ENCODE assay signal across 16 mouse cellular contexts in the genomic region with DNA sequence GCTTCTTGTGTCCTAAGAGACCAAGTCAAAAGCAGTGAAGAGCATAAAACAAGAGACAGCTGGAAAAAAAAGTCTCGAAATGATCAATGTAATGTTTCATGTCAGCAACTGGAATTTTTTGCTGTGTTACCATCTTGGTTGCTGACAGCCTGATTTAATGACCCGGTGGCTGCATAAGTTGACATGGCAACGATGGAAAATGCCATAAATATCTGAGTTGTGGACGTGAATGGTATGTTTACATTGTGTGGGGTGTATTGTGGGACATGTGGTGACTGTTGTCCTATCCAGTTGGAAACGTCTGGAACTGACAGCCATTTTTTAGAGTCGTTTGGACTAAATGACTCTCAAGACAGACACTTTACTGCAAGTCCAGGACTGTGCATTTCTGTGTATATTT.
"Had no signal": no experiment of that assay in that cellular context is flagged by ENCODE, and none has a peak within 500 bp of the region (broad histone marks: within the 10 kb centered on the region; RNA-seq: fewer than 3 reads in every experiment).

No protein-coding gene starts in this region.

- H3K27ac ChIP-seq: intestine, embryonic 15.5 days; kidney, embryonic 15.5 days; limb, embryonic 10.5 days; liver, embryonic 15.5 days; lung, embryonic 15.5 days; midbrain, embryonic 10.5 days; neural tube, embryonic 13.5 days; stomach, postnatal 0 days had no signal

- H3K9ac ChIP-seq: intestine, embryonic 15.5 days; kidney, embryonic 15.5 days; liver, embryonic 15.5 days; lung, embryonic 15.5 days; neural tube, embryonic 13.5 days had no signal

- H3K27me3 ChIP-seq: intestine, embryonic 15.5 days; kidney, embryonic 15.5 days; liver, embryonic 15.5 days; lung, embryonic 15.5 days had no signal

- H3K4me3 ChIP-seq: intestine, embryonic 15.5 days; kidney, embryonic 15.5 days; limb, embryonic 10.5 days; liver, embryonic 15.5 days; lung, embryonic 15.5 days; midbrain, embryonic 10.5 days; myocyte; neural tube, embryonic 13.5 days had no signal

- H3K4me2 ChIP-seq: intestine, embryonic 15.5 days; kidney, embryonic 15.5 days; liver, embryonic 11.5 days; liver, embryonic 15.5 days; lung, embryonic 15.5 days; neural tube, embryonic 13.5 days had no signal

- H3K36me3 ChIP-seq: intestine, embryonic 15.5 days; kidney, embryonic 15.5 days; limb, embryonic 10.5 days; liver, embryonic 15.5 days; lung, embryonic 15.5 days; midbrain, embryonic 10.5 days; neural tube, embryonic 13.5 days had no signal

- DNase-seq: kidney, adult 2 months; kidney, postnatal 14 days; lung, postnatal 36 days; right cerebral cortex, postnatal 14 days; thymus, adult 18-20 months; thymus, postnatal 14 days had no signal

- H3K4me1 ChIP-seq: intestine, embryonic 15.5 days; kidney, embryonic 15.5 days; liver, embryonic 15.5 days; lung, embryonic 15.5 days; midbrain, embryonic 10.5 days; neural tube, embryonic 13.5 days had no signal

- ATAC-seq: intestine, embryonic 15.5 days had no signal

- H3K9me3 ChIP-seq: intestine, embryonic 15.5 days; kidney, embryonic 15.5 days; limb, embryonic 10.5 days; liver, embryonic 15.5 days; lung, embryonic 15.5 days; midbrain, embryonic 10.5 days had no signal
